Mouse (Mus musculus) myocyte (in vitro differentiated cells): ENCODE measurements at regions not wholly inside any gene's neighbourhood (a gene's known extent, or its start where the extent isn't known, plus 50 kb on each side); places are given as distances from the start of the nearest gene placed in this dataset.

Source experiments
- CEBPB ChIP-seq: IDR thresholded peaks from 2 replicates; pipeline ENCODE4 v1.6.1; 2011; ENCODE audit warnings: mild to moderate bottlenecking, moderate library complexity; ENCODE audit not compliant: poor library complexity, insufficient read depth, severe bottlenecking
- E2F4 ChIP-seq: IDR thresholded peaks from one replicate; pipeline ENCODE4 v1.6.1; 2011; ENCODE audit warnings: mild to moderate bottlenecking, control low read depth, moderate library complexity; ENCODE audit not compliant: insufficient read depth
- MAX ChIP-seq: IDR thresholded peaks from one replicate; pipeline ENCODE4 v1.6.1; 2011; ENCODE audit warnings: low read depth, mild to moderate bottlenecking, control low read depth
- MYOD1 ChIP-seq, 3 experiments: IDR thresholded peaks; one replicate each; pipeline ENCODE4 v1.6.1; 2011; ENCODE audit warnings: control low read depth in 2 of 3, low read depth in 2 of 3, mild to moderate bottlenecking in 2 of 3, moderate library complexity in 1 of 3; ENCODE audit not compliant: insufficient read length in 2 of 3, control insufficient read depth in 1 of 3
- POLR2A ChIP-seq: IDR thresholded peaks from one replicate; pipeline ENCODE4 v1.6.1; 2011; ENCODE audit warnings: low read depth, mild to moderate bottlenecking, control low read depth, moderate library complexity; ENCODE audit not compliant: insufficient read length
- POLR2AphosphoS2 ChIP-seq: IDR thresholded peaks from one replicate; pipeline ENCODE4 v1.6.1; 2011; ENCODE audit warnings: low read depth, control low read depth; ENCODE audit not compliant: insufficient read length
- SRF ChIP-seq: IDR thresholded peaks from one replicate; pipeline ENCODE4 v1.6.1; 2011; ENCODE audit warnings: low read depth; ENCODE audit not compliant: control insufficient read depth, insufficient read length
- TCF12 ChIP-seq: IDR thresholded peaks from one replicate; pipeline ENCODE4 v1.6.1; 2011; ENCODE audit warnings: mild to moderate bottlenecking, control low read depth; ENCODE audit not compliant: poor library complexity, insufficient read depth, severe bottlenecking
- USF1 ChIP-seq: IDR thresholded peaks from one replicate; pipeline ENCODE4 v1.6.1; 2011; ENCODE audit warnings: low read depth, mild to moderate bottlenecking, control low read depth, moderate library complexity

GRCm38 (mm10) chr13:44212936-44213335, 428.4 kb downstream of the Cd83 start:
- no peak for TF ChIP-seq CEBPB
- TF ChIP-seq USF1: no peak
- TF ChIP-seq POLR2A: no peak
- TF ChIP-seq POLR2AphosphoS2: no peak
- no peak for TF ChIP-seq MYOD1 (IDR thresholded peaks at IDR 0.05; ENCODE audit: control insufficient read depth in 1 of 3, insufficient read length in 2 of 3, low read depth in 2 of 3)
- no peak for TF ChIP-seq MAX
- no peak for TF ChIP-seq SRF
- no peak for TF ChIP-seq E2F4
- no peak for TF ChIP-seq TCF12
